ENCODE assay signal across 8 mouse cellular contexts in genomic region chrX:153237304-153237919, GRCm38 (mm10). TPM values are rescaled to one million over a fixed set of nuclear protein-coding genes. Genes with fewer than 3 reads are reported as not detected.
DNase-seq lines count a peak whose midpoint lies in the region; ATAC-seq and TF ChIP-seq lines count a peak whose summit lies in the region.

Klf8 (plus strand) TSS chrX:153237466.

- H3K4me3 ChIP-seq in forebrain, postnatal 0 days (ENCODE audit: low read depth, low read length) = peak within 1 kb of the TSS; percentile 53
- H3K4me3 ChIP-seq in lung, embryonic 16.5 days (ENCODE audit: low read length) = peak within 1 kb of the TSS; percentile 56

- peak within 1 kb of the TSS; percentile 83 for H3K27ac ChIP-seq in forebrain, postnatal 0 days (ENCODE audit: low read depth, low read length)
- no peak within 1 kb of the TSS for H3K27ac ChIP-seq in lung, embryonic 16.5 days (ENCODE audit: low read length)

- no peaks in the 10 kb centered on the region for H3K27me3 ChIP-seq in forebrain, postnatal 0 days (ENCODE audit: insufficient read depth, low read length)
- H3K27me3 ChIP-seq in lung, embryonic 16.5 days (ENCODE audit: control insufficient read depth, insufficient read depth, low read depth, low read length) = no peaks in the 10 kb centered on the region

- peak; percentile 85 for ATAC-seq in forebrain, postnatal 0 days
- ATAC-seq in lung, embryonic 16.5 days (ENCODE audit: low read depth) = peak; percentile 62

- WGBS in forebrain, postnatal 0 days = 21% methylated on average over 17 of the region's 17 CpGs
- 19% methylated on average over 17 of the region's 17 CpGs for WGBS in lung, embryonic 16.5 days

- H3K4me1 ChIP-seq in forebrain, postnatal 0 days (ENCODE audit: insufficient read depth) = no peaks in the 10 kb centered on the region
- no peaks in the 10 kb centered on the region for H3K4me1 ChIP-seq in lung, embryonic 16.5 days (replicated peaks; ENCODE audit: control insufficient read depth, insufficient read depth, low read length)

- peak within 1 kb of the TSS; percentile 66 for H3K9ac ChIP-seq in forebrain, postnatal 0 days
- peak within 1 kb of the TSS; percentile 50 for H3K9ac ChIP-seq in lung, embryonic 16.5 days (ENCODE audit: low read length)

- H3K4me2 ChIP-seq in forebrain, postnatal 0 days (ENCODE audit: low read depth) = peak within 1 kb of the TSS; percentile 49
- peak within 1 kb of the TSS; percentile 60 for H3K4me2 ChIP-seq in lung, embryonic 16.5 days (ENCODE audit: low read depth, low read length)

- peak; percentile 2 to 31 for DNase-seq in layer of hippocampus, adult 18-20 months (ENCODE audit: low spot score in 2 of 2)
- DNase-seq in layer of hippocampus, adult 9-10 months (ENCODE audit: low spot score) = no peak
- DNase-seq in cerebellum, adult 11-12 months = peak; percentile 20
- peak; percentile 42 for DNase-seq in forebrain, postnatal 0 days
- peak; percentile 3 for DNase-seq in kidney, postnatal 14 days
- DNase-seq in right cerebral cortex, postnatal 10 days (ENCODE audit: low spot score in 2 of 2) = peak; percentile 46
- DNase-seq in gastrocnemius, adult 18-20 months (ENCODE audit: low spot score) = no peak

- no peak for TF ChIP-seq CTCF in forebrain, postnatal 0 days (IDR thresholded peaks at IDR 0.05; ENCODE audit: low read depth)

- H3K36me3 ChIP-seq in forebrain, postnatal 0 days (ENCODE audit: insufficient read depth) = no peaks in the 10 kb centered on the region
- H3K36me3 ChIP-seq in lung, embryonic 16.5 days (ENCODE audit: control insufficient read depth, insufficient read depth, low read length) = no peaks in the 10 kb centered on the region

- no peaks in the 10 kb centered on the region for H3K9me3 ChIP-seq in forebrain, postnatal 0 days (ENCODE audit: low read length)
- H3K9me3 ChIP-seq in lung, embryonic 16.5 days (ENCODE audit: control insufficient read depth, low read length) = no peaks in the 10 kb centered on the region

RNA-seq across cellular contexts. Expression of gene Klf8, which starts in this region (rescaled TPM):
- total RNA-seq in layer of hippocampus, adult 18-20 months (2021) = 1 to 10 TPM; 2.7 to 6.2 TPM
- total RNA-seq in forebrain, postnatal 0 days (2014; rRNA removed) = 20.2 and 24.3 TPM in 2 replicates
- 4.8 and 6.4 TPM in 2 replicates for polyA plus RNA-seq in forebrain, postnatal 0 days (2015; fragmentation: Nextera tagmentation; extraction: Ambion mirVana)
- 0.73 and 2.0 TPM in 2 replicates for polyA plus RNA-seq in lung, embryonic 16.5 days (2015; fragmentation: Nextera tagmentation; extraction: Ambion mirVana)
- total RNA-seq in gastrocnemius, adult 18-20 months (2021) = under 1 TPM; 0.14 to 0.24 TPM

Comparison
In these comparisons a context has a peak if more than half of its experiments do, and no peak if none do; other contexts are left out.
1. DNase-seq: peak in layer of hippocampus, adult 18-20 months (2 of 2), cerebellum, adult 11-12 months (single experiment), forebrain, postnatal 0 days (single experiment), kidney, postnatal 14 days (single experiment) and right cerebral cortex, postnatal 10 days (2 of 2); none in layer of hippocampus, adult 9-10 months (single experiment) and gastrocnemius, adult 18-20 months (single experiment).